Mouse (Mus musculus) heart, postnatal 0 days (tissue): ENCODE measurements around the gene Znrf4.

Experiments used
- CTCF ChIP-seq: IDR thresholded peaks from 2 replicates; pipeline ENCODE4 v1.5.1; 2016; ENCODE audit warnings: antibody characterized with exemption, control low read depth, low read depth
- EP300 ChIP-seq: IDR thresholded peaks from 2 replicates; pipeline ENCODE4 v1.6.1; 2016; ENCODE audit warnings: antibody characterized with exemption, low read depth

DNA sequence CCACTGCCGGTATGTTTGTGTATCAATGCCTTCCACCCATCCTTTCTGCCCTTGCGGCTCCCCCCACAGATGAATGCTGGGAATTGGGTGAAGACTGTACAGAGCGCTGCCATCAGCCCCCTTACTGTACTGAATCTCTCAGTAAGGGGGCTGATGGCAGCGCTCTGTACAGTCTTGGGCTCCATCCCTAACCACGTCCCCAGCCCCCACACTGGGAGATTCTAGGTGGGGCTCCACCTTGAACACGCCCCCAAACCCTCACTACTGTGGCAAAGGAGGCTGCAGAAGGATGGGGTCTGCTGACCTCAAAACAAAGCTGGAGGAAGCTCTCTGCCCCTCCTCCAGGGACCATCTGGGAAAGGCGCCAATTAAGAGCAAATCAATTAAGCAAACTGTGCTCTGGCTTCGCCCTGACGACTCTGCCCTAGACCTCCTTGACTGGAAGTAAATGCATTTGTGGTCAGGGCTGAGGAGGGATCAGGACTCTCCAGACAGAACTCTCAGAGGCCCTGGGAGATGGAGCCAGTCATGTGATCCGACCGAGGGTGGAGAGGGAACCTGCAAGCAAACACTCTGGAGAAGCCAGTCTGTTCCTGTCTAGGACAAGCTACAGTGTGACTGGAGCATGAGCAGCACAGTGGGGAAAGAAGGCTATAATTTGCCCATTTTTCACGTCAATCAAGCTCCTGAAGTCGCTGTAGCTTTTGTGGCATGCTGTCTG lies 3.6 kb upstream of the Znrf4 start:
- TF ChIP-seq EP300: no peak
- TF ChIP-seq CTCF: no peak
